Mouse (Mus musculus) heart, embryonic 14.5 days (tissue): ENCODE measurements at regions not wholly inside any gene's neighbourhood (a gene's known extent, or its start where the extent isn't known, plus 50 kb on each side); places are given as distances from the start of the nearest gene placed in this dataset.

Source experiments
- ATAC-seq: fragments of 200-750 bp; cut with Nextera tagmentation; 2 replicates; pipeline ENCODE4 v1.8.0; 2017; ENCODE audit warnings: low read depth, moderate TSS enrichment; ENCODE audit not compliant: insufficient number of reproducible peaks, insufficient read depth, low FRiP score
- H3K27ac ChIP-seq, 2 experiments: fragments of 200-500 bp in 1 of 2; fragments of 300-500 bp in 1 of 2; sonication (generic) in 1 of 2; replicated peaks in 1 of 2; 2 replicates each; pipeline ENCODE4 v1.5.1; 2012 to 2014; ENCODE audit warnings: low read depth in 2 of 2, low read length in 2 of 2, control low read depth in 1 of 2, mild to moderate bottlenecking in 1 of 2, mixed read lengths in 1 of 2; ENCODE audit not compliant: control insufficient read depth in 1 of 2, insufficient read depth in 1 of 2
- H3K27me3 ChIP-seq: fragments of 300-500 bp; sonication (generic); 2 replicates; pipeline ENCODE4 v1.6.1; 2014; ENCODE audit warnings: mild to moderate bottlenecking, low read length, control low read depth; ENCODE audit not compliant: control insufficient read depth, insufficient read depth
- H3K36me3 ChIP-seq: fragments of 300-500 bp; sonication (generic); 2 replicates; pipeline ENCODE4 v1.6.1; 2014; ENCODE audit warnings: mild to moderate bottlenecking, control low read depth, low read length, mixed read lengths; ENCODE audit not compliant: control insufficient read depth, insufficient read depth
- H3K4me1 ChIP-seq, 2 experiments: fragments of 200-500 bp in 1 of 2; fragments of 300-500 bp in 1 of 2; sonication (generic) in 1 of 2; 2 replicates each; pipeline ENCODE4 v1.6.1; 2012 to 2014; ENCODE audit warnings: low read length in 2 of 2, control low read depth in 1 of 2, mixed read lengths in 1 of 2; ENCODE audit not compliant: control insufficient read depth in 2 of 2, insufficient read depth in 2 of 2
- H3K4me2 ChIP-seq: fragments of 300-500 bp; sonication (generic); 2 replicates; pipeline ENCODE4 v1.6.1; 2014; ENCODE audit warnings: mild to moderate bottlenecking, low read length
- H3K4me3 ChIP-seq, 2 experiments: fragments of 200-500 bp in 1 of 2; fragments of 300-500 bp in 1 of 2; sonication (generic) in 1 of 2; 2 replicates each; pipeline ENCODE4 v1.5.1; 2012 to 2014; ENCODE audit warnings: low read length in 2 of 2, mild to moderate bottlenecking in 2 of 2, control low read depth in 1 of 2, low read depth in 1 of 2, moderate library complexity in 1 of 2; ENCODE audit not compliant: control insufficient read depth in 1 of 2, insufficient read depth in 1 of 2
- H3K9ac ChIP-seq: fragments of 300-500 bp; sonication (generic); 2 replicates; pipeline ENCODE4 v1.6.1; 2014; ENCODE audit warnings: mild to moderate bottlenecking, low read length
- H3K9me3 ChIP-seq: fragments of 300-500 bp; sonication (generic); 2 replicates; pipeline ENCODE4 v1.6.1; 2016; ENCODE audit warnings: low read length, control low read depth; ENCODE audit not compliant: control insufficient read depth
- WGBS: fragments of 180-500 bp; shearing (Covaris S2); extraction: QIAGEN DNeasy Blood & Tissue Kit; methylation state at CpG from one replicate; pipeline ENCODE4 v1.1.7; 2014; 5-methylcytosine and 5-hydroxymethylcytosine counted together

GRCm38 (mm10) chr13:55977902-55978301 is 141.9 kb upstream of the Pitx1 start:
- H3K4me3 ChIP-seq: no peak overlapping the region
- H3K27me3 ChIP-seq: 0 out of 2 replicates have a peak, but pooled peaks cover 2% of the 10 kb centered on the region
- no peak for ATAC-seq
- no peaks in the 10 kb centered on the region for H3K9me3 ChIP-seq
- H3K27ac ChIP-seq: no peak overlapping the region
- no peak overlapping the region for H3K9ac ChIP-seq
- no peaks in the 10 kb centered on the region for H3K36me3 ChIP-seq
- H3K4me1 ChIP-seq: peaks cover 9 to 12% of the 10 kb centered on the region in 2 experiments
- H3K4me2 ChIP-seq: no peak overlapping the region
- 47% methylated on average over 3 of the region's 3 CpGs for WGBS

GRCm38 (mm10) chr13:55976911-55977381 is 141.0 kb upstream of the Pitx1 start:
- Histone ChIP-seq H3K9ac (peak overlapping the region; percentile 6; the same call in 1 of the 2 replicates), H3K4me1 (peaks cover 9 to 12% of the 10 kb centered on the region in 2 experiments), H3K36me3 (no peaks in the 10 kb centered on the region), H3K9me3 (0 out of 2 replicates have a peak, but pooled peaks cover 3% of the 10 kb centered on the region), H3K27me3 (0 out of 2 replicates have a peak, but pooled peaks cover 2% of the 10 kb centered on the region), H3K4me2 (peak overlapping the region; percentile 21), H3K4me3 (no peak overlapping the region), H3K27ac (peak overlapping the region in 1 of 2 experiments; percentile 2; a peak in 2 of 4 replicates)
- 19% methylated on average over 10 of the region's 10 CpGs for WGBS
- ATAC-seq: peak; percentile 47; the same call in 1 of the 2 replicates

GRCm38 (mm10) chr13:55974105-55974504 is 138.1 kb upstream of the Pitx1 start:
- WGBS: 62% methylated on average over 5 of the region's 5 CpGs
- Histone ChIP-seq H3K27me3 (no peaks in the 10 kb centered on the region), H3K36me3 (no peaks in the 10 kb centered on the region), H3K4me2 (no peak overlapping the region), H3K9ac (no peak overlapping the region), H3K27ac (no peak overlapping the region), H3K4me1 (peaks cover 9 to 12% of the 10 kb centered on the region in 2 experiments), H3K4me3 (no peak overlapping the region), H3K9me3 (0 out of 2 replicates have a peak, but pooled peaks cover 6% of the 10 kb centered on the region)
- ATAC-seq: no peak

DNA sequence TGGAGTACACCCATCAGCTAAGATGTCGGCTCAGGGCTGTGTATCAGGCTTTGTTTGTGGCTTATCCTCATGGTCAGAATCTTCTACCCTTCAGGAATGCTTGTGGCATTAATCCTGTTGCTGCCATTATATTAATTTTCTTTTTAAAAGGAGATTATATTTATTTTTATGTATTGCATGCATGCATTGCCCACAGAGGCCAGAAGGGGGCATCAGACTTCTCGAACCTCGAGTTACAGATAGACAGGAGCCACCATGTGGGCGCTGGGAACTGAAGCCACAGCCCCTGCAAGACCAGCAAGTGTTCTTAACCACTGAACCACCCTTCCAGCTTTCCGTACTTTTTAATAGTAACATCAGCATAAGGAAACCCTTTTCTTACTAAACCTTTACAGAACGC is 134.7 kb upstream of the Pitx1 start:
- H3K27me3 ChIP-seq: no peaks in the 10 kb centered on the region
- no peak overlapping the region for H3K4me2 ChIP-seq
- H3K9ac ChIP-seq: no peak overlapping the region
- no peak overlapping the region for H3K27ac ChIP-seq
- no peak overlapping the region for H3K4me3 ChIP-seq
- H3K36me3 ChIP-seq: no peaks in the 10 kb centered on the region
- H3K4me1 ChIP-seq: peaks cover 5 to 6% of the 10 kb centered on the region in 2 experiments; a peak in 3 of 4 replicates
- WGBS: 75% methylated on average over 6 of the region's 6 CpGs
- 0 out of 2 replicates have a peak, but pooled peaks cover 6% of the 10 kb centered on the region for H3K9me3 ChIP-seq
- ATAC-seq: no peak

DNA sequence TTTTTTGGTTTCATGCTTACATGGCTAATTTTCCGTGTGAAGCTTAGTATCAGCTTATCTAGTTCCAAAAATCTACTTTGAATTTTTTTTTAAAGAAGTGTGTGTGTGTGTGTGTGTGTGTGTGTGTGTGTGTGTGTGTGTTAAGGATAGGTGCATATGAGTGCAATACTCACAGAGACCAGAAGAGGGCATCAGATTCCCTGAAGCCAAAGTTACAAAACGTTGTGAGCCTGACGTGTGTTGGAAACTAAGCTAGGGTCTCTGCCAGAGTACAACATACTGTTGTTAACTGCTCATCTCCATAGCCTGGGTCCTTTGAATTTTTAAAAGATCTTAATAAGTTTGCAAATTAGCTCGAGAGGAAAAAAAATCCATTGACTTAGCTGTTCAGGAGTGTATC is 133.5 kb upstream of the Pitx1 start:
- Histone ChIP-seq H3K4me1 (peaks cover 5 to 6% of the 10 kb centered on the region in 2 experiments; a peak in 3 of 4 replicates), H3K27me3 (peaks cover 2% of the 10 kb centered on the region; the same call in 1 of the 2 replicates), H3K9me3 (0 out of 2 replicates have a peak, but pooled peaks cover 6% of the 10 kb centered on the region), H3K4me3 (no peak overlapping the region), H3K36me3 (no peaks in the 10 kb centered on the region), H3K4me2 (no peak overlapping the region), H3K9ac (no peak overlapping the region), H3K27ac (no peak overlapping the region)
- ATAC-seq: no peak
- 86% methylated on average over 4 of the region's 4 CpGs for WGBS

GRCm38 (mm10) chr13:55967151-55967550 is 131.2 kb upstream of the Pitx1 start:
- Histone ChIP-seq H3K4me3 (no peak overlapping the region), H3K9ac (no peak overlapping the region), H3K36me3 (no peaks in the 10 kb centered on the region), H3K27me3 (peaks cover 25% of the 10 kb centered on the region), H3K4me2 (no peak overlapping the region), H3K9me3 (0 out of 2 replicates have a peak, but pooled peaks cover 5% of the 10 kb centered on the region), H3K4me1 (peaks cover 5 to 6% of the 10 kb centered on the region in 2 experiments; a peak in 3 of 4 replicates), H3K27ac (no peak overlapping the region)
- ATAC-seq: no peak
- 86% methylated on average over 6 of the region's 6 CpGs for WGBS

DNA sequence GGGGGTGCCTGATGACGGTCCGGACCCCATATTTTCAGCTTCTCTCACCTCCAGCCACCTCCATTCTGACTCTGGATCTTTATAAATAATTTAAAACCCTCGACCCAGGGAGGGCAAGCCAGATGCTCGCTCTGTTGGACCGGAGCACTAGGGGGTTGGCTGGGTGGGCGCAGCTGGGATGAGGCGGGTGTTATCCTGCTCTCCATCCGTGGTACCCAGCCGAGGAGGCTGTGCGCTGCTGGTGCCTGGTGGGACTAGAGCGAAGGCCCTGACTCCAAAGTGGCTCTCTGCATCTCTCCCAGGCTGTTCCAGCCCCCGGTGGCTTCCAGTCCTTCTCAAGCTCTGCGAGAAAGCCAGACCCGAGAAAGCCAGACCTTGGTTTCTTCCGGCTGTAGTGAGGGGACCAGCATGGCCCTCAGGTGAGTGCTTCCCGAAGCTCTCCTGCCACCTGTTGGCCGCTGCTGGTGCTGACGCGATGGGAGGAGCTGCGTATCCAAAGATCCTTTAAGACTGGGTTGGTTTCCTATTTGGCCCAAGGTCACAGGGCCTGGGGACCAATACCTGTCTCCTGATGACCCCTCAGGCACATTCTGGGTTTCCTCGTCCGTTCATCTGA is 127.1 kb upstream of the Pitx1 start:
- WGBS: 10% methylated on average over 22 of the region's 22 CpGs
- H3K27ac ChIP-seq: no peak overlapping the region
- H3K4me1 ChIP-seq: peaks cover 5 to 6% of the 10 kb centered on the region in 2 experiments; a peak in 3 of 4 replicates
- no peaks in the 10 kb centered on the region for H3K9me3 ChIP-seq
- H3K36me3 ChIP-seq: no peaks in the 10 kb centered on the region
- H3K4me2 ChIP-seq: peak overlapping the region; percentile 56
- peak overlapping the region in 1 of 2 experiments; percentile 10; a peak in 1 of 4 replicates for H3K4me3 ChIP-seq
- peaks cover 42% of the 10 kb centered on the region for H3K27me3 ChIP-seq
- H3K9ac ChIP-seq: no peak overlapping the region
- no peak for ATAC-seq
